Mouse (Mus musculus) heart, postnatal 0 days (tissue): ENCODE data around the gene Gnl3. TPM values are rescaled to one million over a fixed set of nuclear protein-coding genes. Genes with fewer than 3 reads are reported as not detected.

Experiments used
- ATAC-seq: fragments of 200-750 bp; cut with Nextera tagmentation; 2 replicates; pipeline ENCODE4 v1.8.0; 2017; ENCODE audit warnings: low read depth, moderate number of reproducible peaks, moderate library complexity; ENCODE audit not compliant: insufficient read depth
- DNase-seq: peaks from one replicate; pipeline ENCODE4 v3.0.0-alpha.2; 2016; ENCODE audit warnings: low spot score
- H3K27ac ChIP-seq: fragments of 300-500 bp; sonication (generic); 2 replicates; pipeline ENCODE4 v1.5.1; 2014; ENCODE audit warnings: low read depth, mild to moderate bottlenecking
- H3K27me3 ChIP-seq: fragments of 300-500 bp; sonication (generic); 2 replicates; pipeline ENCODE4 v1.6.1; 2014; ENCODE audit warnings: low read length, mixed read lengths; ENCODE audit not compliant: control insufficient read depth, insufficient read depth
- H3K36me3 ChIP-seq: fragments of 300-500 bp; sonication (generic); replicated peaks from 2 replicates; pipeline ENCODE4 v1.6.1; 2014; ENCODE audit warnings: low read length, mixed read lengths; ENCODE audit not compliant: control insufficient read depth, insufficient read depth
- H3K4me1 ChIP-seq: fragments of 300-500 bp; sonication (generic); 2 replicates; pipeline ENCODE4 v1.6.1; 2014; ENCODE audit warnings: antibody characterized with exemption; ENCODE audit not compliant: control insufficient read depth, insufficient read depth
- H3K4me2 ChIP-seq: fragments of 300-500 bp; sonication (generic); 2 replicates; pipeline ENCODE4 v1.6.1; 2014; ENCODE audit warnings: low read depth, mild to moderate bottlenecking, low read length, moderate library complexity
- H3K4me3 ChIP-seq: fragments of 300-500 bp; sonication (generic); 2 replicates; pipeline ENCODE4 v1.5.1; 2014; ENCODE audit warnings: low read depth, low read length
- H3K9ac ChIP-seq: fragments of 300-500 bp; sonication (generic); replicated peaks from 2 replicates; pipeline ENCODE4 v1.6.1; 2014; ENCODE audit warnings: low read depth, low read length, mixed read lengths
- H3K9me3 ChIP-seq: fragments of 300-500 bp; sonication (generic); replicated peaks from 2 replicates; pipeline ENCODE4 v1.6.1; 2016; ENCODE audit warnings: low read length; ENCODE audit not compliant: control insufficient read depth
- CTCF ChIP-seq: IDR thresholded peaks from 2 replicates; pipeline ENCODE4 v1.5.1; 2016; ENCODE audit warnings: antibody characterized with exemption, control low read depth, low read depth
- EP300 ChIP-seq: IDR thresholded peaks from 2 replicates; pipeline ENCODE4 v1.6.1; 2016; ENCODE audit warnings: antibody characterized with exemption, low read depth
- WGBS: fragments of 180-500 bp; shearing (Covaris S2); extraction: QIAGEN DNeasy Blood & Tissue Kit; methylation state at CpG from one replicate; pipeline ENCODE4 v1.1.7; 2014; 5-methylcytosine and 5-hydroxymethylcytosine counted together
- polyA plus RNA-seq: library from polyadenylated mRNA; unstranded; fragments of >200 nt; fragmentation: Nextera tagmentation; extraction: Ambion mirVana; gene quantifications from 2 replicates; pipeline ENCODE4 v1.2.1, GENCODE M21; 2015
- total RNA-seq: library from RNA; depleted of rRNA; stranded (reverse); fragments of >200 nt; gene quantifications from 2 replicates; pipeline ENCODE4 v1.2.3, GENCODE M21; 2014; ENCODE audit warnings: low replicate concordance

Gnl3 gene
- total and polyA plus RNA-seq, 2 experiments from 2014 or later: 30.5 to 37.3 TPM

DNA sequence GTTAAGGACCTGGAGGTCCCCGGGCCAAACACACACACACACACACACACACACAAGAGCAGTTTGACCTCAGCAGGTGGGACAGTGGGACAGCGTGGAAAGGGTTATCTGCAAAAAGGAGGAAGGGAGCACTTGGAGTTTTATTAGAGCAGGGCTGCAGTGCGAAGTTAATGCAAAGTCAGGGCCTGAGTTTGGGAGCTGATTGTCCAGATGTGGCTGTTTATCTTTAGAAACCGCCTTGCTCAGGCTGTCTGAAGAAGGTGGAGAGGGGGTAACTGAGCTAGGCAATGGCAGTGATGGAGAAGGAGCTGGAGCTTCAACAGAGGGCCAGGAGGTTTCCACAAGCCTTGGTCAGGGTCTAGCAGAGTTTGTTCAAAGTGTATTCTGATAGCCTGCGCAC is 12.2 kb downstream of the Gnl3 start:
- no peak overlapping the region for H3K9ac ChIP-seq
- H3K4me2 ChIP-seq: no peak overlapping the region
- H3K36me3 ChIP-seq: peaks cover 46% of the 10 kb centered on the region
- no peak overlapping the region for H3K27ac ChIP-seq
- H3K27me3 ChIP-seq: no peaks in the 10 kb centered on the region
- no peak for ATAC-seq
- no peak overlapping the region for H3K4me3 ChIP-seq
- H3K4me1 ChIP-seq: 0 out of 2 replicates have a peak, but pooled peaks cover 3% of the 10 kb centered on the region
- no peak for DNase-seq
- 80% methylated on average over 5 of the region's 5 CpGs for WGBS
- TF ChIP-seq CTCF (no peak), EP300 (no peak)
- H3K9me3 ChIP-seq: no peaks in the 10 kb centered on the region

DNA sequence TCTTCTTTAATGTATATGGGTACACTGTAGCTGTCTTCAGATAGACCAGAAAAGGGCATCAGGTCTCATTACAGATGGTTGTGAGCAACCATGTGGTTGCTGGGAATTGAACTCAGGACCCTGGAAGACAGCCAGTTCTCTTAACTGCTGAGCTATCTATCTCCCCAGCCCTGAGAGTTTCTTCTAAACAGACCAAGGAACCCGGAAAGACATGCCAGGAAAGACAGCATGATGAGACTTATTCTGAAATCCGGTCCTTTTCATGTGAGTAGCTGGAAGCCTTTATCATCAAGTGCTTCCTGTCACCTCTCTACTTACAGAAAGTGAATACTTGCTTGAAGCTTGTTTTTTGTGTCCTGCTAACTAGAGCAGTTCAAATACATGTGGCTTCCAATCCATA is 14.4 kb downstream of the Gnl3 start:
- no peak for DNase-seq

DNA sequence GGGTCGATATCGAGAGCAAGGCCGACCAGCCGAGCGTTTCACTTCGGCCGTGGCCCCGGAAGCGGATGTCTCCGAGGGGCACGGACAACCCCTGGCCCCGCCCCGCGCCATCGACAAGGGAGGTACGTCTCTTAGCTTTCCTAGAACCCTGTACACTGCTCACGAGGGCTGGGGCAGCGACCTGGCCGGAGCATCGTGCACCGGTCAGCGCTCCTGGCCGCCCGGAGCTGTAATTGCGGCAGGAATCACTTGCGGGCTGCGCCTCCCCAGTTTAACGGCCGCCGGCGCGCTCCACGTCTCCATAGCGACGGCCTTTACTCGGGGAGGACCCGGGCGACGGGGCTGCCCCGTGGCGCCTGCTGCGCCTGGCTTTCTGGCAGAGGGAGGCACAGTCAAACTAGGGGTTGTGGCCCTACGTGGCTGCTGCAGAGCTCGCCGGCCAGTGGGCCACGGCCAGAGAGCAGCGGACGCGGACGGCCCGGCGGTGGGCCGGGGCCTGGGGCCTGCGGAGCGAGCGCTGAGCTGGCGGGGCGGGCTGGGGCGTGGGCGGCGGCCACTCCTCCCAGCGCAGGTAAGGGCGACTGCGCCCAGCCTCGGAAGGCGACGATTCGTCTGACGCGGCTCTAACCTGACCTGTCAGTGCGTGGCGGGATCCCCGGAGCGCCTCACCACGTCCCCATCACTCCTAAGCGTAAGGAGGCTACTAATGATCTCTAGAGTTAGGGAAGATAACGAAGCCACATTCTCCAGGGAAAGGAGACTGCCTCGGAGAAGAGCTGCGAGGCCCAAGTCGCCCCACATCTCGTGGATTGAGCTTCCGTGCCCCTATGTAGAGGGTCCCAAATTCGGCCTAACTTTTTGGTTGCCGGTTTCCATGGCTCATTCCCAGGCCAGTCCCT is 17.4 kb downstream of the Gnl3 start, which contains the start of the genes Glt8d1 and Spcs1:
Gene Glt8d1 (plus strand): TSS at position 94 of the 899 bp plus-strand sequence.
Gene Spcs1 (minus strand): TSS at position 366 of the 899 bp plus-strand sequence.
- H3K36me3 ChIP-seq: peaks cover 14% of the 10 kb centered on the region
- ATAC-seq: peak; percentile 93
- no peaks in the 10 kb centered on the region for H3K9me3 ChIP-seq
- H3K9ac ChIP-seq: peak within 1 kb of the TSS; percentile 74
- TF ChIP-seq CTCF (no peak), EP300 (0 out of 2 replicates have a peak, but pooled peaks have one; percentile 40)
- H3K4me3 ChIP-seq: peak within 1 kb of the TSS; percentile 97
- H3K27ac ChIP-seq: peak within 1 kb of the TSS; percentile 86
- under 1% methylated on average over 78 of the region's 84 CpGs for WGBS
- DNase-seq: peak; percentile 79
- H3K4me2 ChIP-seq: peak within 1 kb of the TSS; percentile 74
- H3K4me1 ChIP-seq: peaks cover 10% of the 10 kb centered on the region
- no peaks in the 10 kb centered on the region for H3K27me3 ChIP-seq

More for the DNA sequence above, 14.4 kb downstream of the Gnl3 start:
- Histone ChIP-seq H3K9me3 (no peaks in the 10 kb centered on the region), H3K27me3 (no peaks in the 10 kb centered on the region), H3K27ac (no peak overlapping the region), H3K4me3 (no peak overlapping the region), H3K4me2 (no peak overlapping the region), H3K4me1 (peaks cover 10% of the 10 kb centered on the region), H3K36me3 (peaks cover 25% of the 10 kb centered on the region), H3K9ac (no peak overlapping the region)
- TF ChIP-seq CTCF (no peak), EP300 (no peak)
- WGBS: 55% methylated on average over 2 of the region's 2 CpGs
- ATAC-seq: no peak

DNA sequence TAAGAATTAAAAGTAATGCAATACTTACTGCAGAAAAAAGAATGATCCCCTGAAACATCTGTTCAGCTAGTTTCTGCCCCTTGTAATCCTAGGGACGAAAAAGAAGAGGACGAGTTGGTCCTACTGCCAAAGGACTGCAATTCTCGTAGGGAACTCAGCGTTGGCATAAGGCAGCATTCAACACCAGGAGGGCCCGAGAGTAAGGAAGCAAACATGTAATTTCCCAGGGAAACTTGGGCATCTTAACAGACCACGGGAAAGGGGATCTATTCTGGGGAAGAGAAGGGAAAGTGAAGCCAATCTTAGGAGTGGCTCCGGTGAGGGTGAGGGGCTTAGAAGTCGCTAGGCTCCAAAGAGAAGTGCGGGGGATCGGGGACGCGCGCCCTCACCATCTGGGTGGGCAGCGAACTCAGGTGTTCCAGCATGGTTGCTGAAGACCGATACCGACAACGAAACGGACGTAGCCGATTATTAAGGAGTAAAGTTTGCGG is 18.1 kb downstream of the Gnl3 start:
- ATAC-seq: 0 out of 2 replicates have a peak, but pooled peaks have one; percentile 2

DNA sequence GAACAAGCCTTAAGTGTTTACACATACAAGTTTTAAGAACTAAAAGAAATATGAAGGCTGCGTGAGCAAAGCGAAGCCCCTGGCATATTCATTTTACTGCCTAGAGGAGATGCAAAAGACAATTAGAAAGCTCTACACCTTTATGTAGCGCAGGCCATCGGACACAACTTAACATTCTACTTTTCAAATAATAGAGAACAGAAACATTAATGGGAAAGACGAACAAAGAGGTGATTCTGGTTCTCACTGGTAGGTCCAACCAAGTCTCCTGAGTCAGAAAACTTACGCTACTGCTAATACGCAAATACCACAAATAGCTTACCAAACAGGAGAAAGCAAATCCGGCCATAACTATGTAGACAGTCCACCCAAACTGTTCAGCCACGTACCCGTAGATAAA is 18.6 kb downstream of the Gnl3 start:
- DNase-seq (no peak), ATAC-seq (no peak)
- peak overlapping the region; percentile 86; the same call in 1 of the 2 replicates for H3K27ac ChIP-seq
- no peak for TF ChIP-seq CTCF
- no peak for TF ChIP-seq EP300
- H3K4me3 ChIP-seq: peak overlapping the region; percentile 97
- WGBS: 56% methylated on average over 10 of the region's 10 CpGs
- H3K36me3 ChIP-seq: peaks cover 13% of the 10 kb centered on the region
- peaks cover 10% of the 10 kb centered on the region for H3K4me1 ChIP-seq
- peak overlapping the region; percentile 74 for H3K4me2 ChIP-seq
- no peaks in the 10 kb centered on the region for H3K27me3 ChIP-seq
- peak overlapping the region; percentile 74 for H3K9ac ChIP-seq
- no peaks in the 10 kb centered on the region for H3K9me3 ChIP-seq

More for the DNA sequence above, 18.1 kb downstream of the Gnl3 start:
- H3K4me3 ChIP-seq: peak overlapping the region; percentile 97
- H3K9me3 ChIP-seq: no peaks in the 10 kb centered on the region
- peaks cover 10% of the 10 kb centered on the region for H3K4me1 ChIP-seq
- H3K36me3 ChIP-seq: peaks cover 13% of the 10 kb centered on the region
- H3K4me2 ChIP-seq: peak overlapping the region; percentile 74
- no peaks in the 10 kb centered on the region for H3K27me3 ChIP-seq
- TF ChIP-seq EP300: no peak
- no peak for TF ChIP-seq CTCF
- H3K9ac ChIP-seq: peak overlapping the region; percentile 74
- DNase-seq: peak; percentile 23
- under 1% methylated on average over 21 of the region's 21 CpGs for WGBS
- peak overlapping the region; percentile 86 for H3K27ac ChIP-seq
